Mouse (Mus musculus) skeletal muscle tissue, adult 2 months (tissue): ENCODE data around the gene Olfr315.
"Not testable (repeated sequence)": the region's sequence is repeated elsewhere in the genome, so short reads cannot be mapped to it uniquely, and the experiment has no call there.

ENCODE experiments used
- DNase-seq: peaks from one replicate; pipeline ENCODE4 v3.0.0-alpha.2; 2012; ENCODE audit warnings: low read depth, low spot score

The Olfr315 gene

GRCm38 (mm10) chr11:58815676-58816075 lies 42.7 kb downstream of the Olfr315 start:
- no peak for DNase-seq

- DNase-seq: not testable (repeated sequence)
These were observed 55.9 kb downstream of the Olfr315 start, which contains the start of gene Olfr312 for GRCm38 (mm10) chr11:58828937-58829336. Gene Olfr312 (plus strand): TSS chr11:58829237.

- DNase-seq: no peak
These were observed 56.8 kb downstream of the Olfr315 start for GRCm38 (mm10) chr11:58829764-58830163.
